Mouse (Mus musculus) liver, embryonic 16.5 days (tissue): ENCODE results near the gene Nmnat1. TPM values are rescaled to one million over a fixed set of nuclear protein-coding genes. Genes with fewer than 3 reads are reported as not detected.

Experiments
- ATAC-seq: fragments of 200-750 bp; cut with Nextera tagmentation; 2 replicates; pipeline ENCODE4 v1.8.0; 2017; ENCODE audit warnings: low read depth, mild to moderate bottlenecking, moderate number of reproducible peaks, moderate library complexity
- H3K27ac ChIP-seq: fragments of 300-500 bp; sonication (generic); 2 replicates; pipeline ENCODE4 v1.5.1; 2014; ENCODE audit warnings: mild to moderate bottlenecking, low read length
- H3K27me3 ChIP-seq: fragments of 300-500 bp; sonication (generic); 2 replicates; pipeline ENCODE4 v1.6.1; 2014; ENCODE audit warnings: low read depth, low read length, mixed read lengths; ENCODE audit not compliant: control insufficient read depth, insufficient read depth
- H3K36me3 ChIP-seq: fragments of 300-500 bp; sonication (generic); 2 replicates; pipeline ENCODE4 v1.6.1; 2014; ENCODE audit warnings: mild to moderate bottlenecking; ENCODE audit not compliant: control insufficient read depth, insufficient read depth
- H3K4me1 ChIP-seq: fragments of 300-500 bp; sonication (generic); 2 replicates; pipeline ENCODE4 v1.6.1; 2014; ENCODE audit warnings: low read depth, low read length, mixed read lengths; ENCODE audit not compliant: control insufficient read depth
- H3K4me2 ChIP-seq: fragments of 300-500 bp; sonication (generic); 2 replicates; pipeline ENCODE4 v1.6.1; 2014; ENCODE audit warnings: low read depth, low read length, mixed read lengths
- H3K4me3 ChIP-seq: fragments of 300-500 bp; sonication (generic); 2 replicates; pipeline ENCODE4 v1.5.1; 2014; ENCODE audit warnings: low read depth, mild to moderate bottlenecking, low read length
- H3K9ac ChIP-seq: fragments of 300-500 bp; sonication (generic); 2 replicates; pipeline ENCODE4 v1.6.1; 2014; ENCODE audit warnings: low read depth, low read length
- H3K9me3 ChIP-seq: fragments of 300-500 bp; sonication (generic); replicated peaks from 2 replicates; pipeline ENCODE4 v1.6.1; 2016; ENCODE audit warnings: low read length; ENCODE audit not compliant: control insufficient read depth
- WGBS: fragments of 180-500 bp; shearing (Covaris S2); extraction: QIAGEN DNeasy Blood & Tissue Kit; methylation state at CpG from one replicate; pipeline ENCODE4 v1.1.7; 2014; ENCODE audit not compliant: insufficient replicate concordance; 5-methylcytosine and 5-hydroxymethylcytosine counted together
- polyA plus RNA-seq: library from polyadenylated mRNA; unstranded; fragments of >200 nt; fragmentation: Nextera tagmentation; extraction: Ambion mirVana; gene quantifications from 2 replicates; pipeline ENCODE4 v1.2.1, GENCODE M21; 2015

Nmnat1 gene
- polyA plus RNA-seq, 1 experiment from 2014 or later, result 5.2 TPM

GRCm38 (mm10) chr4:149518351-149519220 lies 33.6 kb upstream of the Nmnat1 start:
- peaks cover 6% of the 10 kb centered on the region for H3K27me3 ChIP-seq
- peak overlapping the region; percentile 70 for H3K4me3 ChIP-seq
- H3K36me3 ChIP-seq, result no peaks in the 10 kb centered on the region
- H3K9me3 ChIP-seq, result no peaks in the 10 kb centered on the region
- no peak; the same call in 1 of the 2 replicates for ATAC-seq
- peaks cover 11% of the 10 kb centered on the region for H3K4me1 ChIP-seq
- 6% methylated on average over 45 of the region's 52 CpGs for WGBS
- peak overlapping the region; percentile 68 for H3K9ac ChIP-seq
- peak overlapping the region; percentile 91 for H3K4me2 ChIP-seq
- H3K27ac ChIP-seq, result no peak overlapping the region

GRCm38 (mm10) chr4:149517868-149518340 lies 32.9 kb upstream of the Nmnat1 start, which contains the start of gene Ctnnbip1:
TSS of gene Ctnnbip1 (plus strand) at chr4:149518236.
- ATAC-seq, result peak; percentile 96
- peak within 1 kb of the TSS; percentile 70 for H3K4me3 ChIP-seq
- no peak within 1 kb of the TSS for H3K27ac ChIP-seq
- H3K27me3 ChIP-seq, result peaks cover 6% of the 10 kb centered on the region
- H3K9me3 ChIP-seq, result no peaks in the 10 kb centered on the region
- H3K9ac ChIP-seq, result peak within 1 kb of the TSS; percentile 68
- H3K4me1 ChIP-seq, result peaks cover 11% of the 10 kb centered on the region
- WGBS, result under 1% methylated on average over 43 of the region's 46 CpGs
- H3K4me2 ChIP-seq, result peak within 1 kb of the TSS; percentile 91
- H3K36me3 ChIP-seq, result no peaks in the 10 kb centered on the region

DNA sequence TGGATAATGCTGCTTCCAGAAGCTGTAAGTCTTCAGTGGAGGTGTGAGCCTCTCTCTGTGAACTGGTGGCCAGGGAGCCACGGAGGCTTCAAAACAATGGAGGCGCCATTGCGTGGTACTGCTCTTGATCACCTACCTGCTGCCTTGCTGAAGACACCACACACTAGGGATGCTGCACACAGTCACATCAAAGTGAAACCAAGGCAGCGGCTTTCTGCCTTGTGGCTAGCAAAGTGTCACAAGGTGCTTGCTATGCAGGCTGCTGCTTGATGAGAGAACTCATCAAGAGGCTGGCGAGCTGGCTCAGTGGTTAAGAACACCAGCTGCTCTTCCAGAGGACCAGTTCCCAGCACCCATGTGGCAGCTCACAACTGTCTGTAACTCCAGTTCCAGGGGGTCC lies 30.7 kb upstream of the Nmnat1 start:
- H3K9ac ChIP-seq, result no peak overlapping the region
- H3K36me3 ChIP-seq, result no peaks in the 10 kb centered on the region
- no peak overlapping the region for H3K27ac ChIP-seq
- H3K4me1 ChIP-seq, result peaks cover 11% of the 10 kb centered on the region
- H3K9me3 ChIP-seq, result no peaks in the 10 kb centered on the region
- no peak for ATAC-seq
- H3K4me2 ChIP-seq, result no peak overlapping the region
- no peak overlapping the region for H3K4me3 ChIP-seq
- H3K27me3 ChIP-seq, result peaks cover 6% of the 10 kb centered on the region
- WGBS, result 76% methylated on average over 5 of the region's 5 CpGs

DNA sequence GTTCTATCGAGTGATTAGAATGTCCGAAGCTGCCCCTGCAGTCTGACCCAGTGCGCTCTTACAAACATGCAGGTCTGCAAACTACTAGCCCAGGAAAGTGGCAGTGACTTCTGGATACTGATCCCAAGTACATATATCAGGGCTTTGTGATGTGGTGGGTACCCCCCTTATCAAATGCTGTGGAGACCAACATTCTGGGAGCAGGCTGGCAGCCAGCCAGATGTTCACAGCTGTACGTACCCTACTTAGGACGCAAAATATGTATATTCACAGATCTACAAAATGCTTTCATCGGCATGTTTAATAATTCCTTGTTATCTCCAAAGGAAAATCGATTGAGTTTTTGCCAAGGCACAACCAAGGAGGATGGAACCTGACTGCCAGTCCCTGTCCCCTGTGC lies 27.1 kb upstream of the Nmnat1 start:
- WGBS, result 74% methylated on average over 7 of the region's 7 CpGs
- Histone ChIP-seq H3K27ac (no peak overlapping the region), H3K4me1 (no peaks in the 10 kb centered on the region), H3K9me3 (no peaks in the 10 kb centered on the region), H3K9ac (no peak overlapping the region), H3K4me3 (no peak overlapping the region), H3K27me3 (no peaks in the 10 kb centered on the region), H3K36me3 (no peaks in the 10 kb centered on the region), H3K4me2 (no peak overlapping the region)
- ATAC-seq, result no peak

- H3K9ac ChIP-seq, result no peak overlapping the region
- no peaks in the 10 kb centered on the region for H3K9me3 ChIP-seq
- ATAC-seq, result 0 out of 2 replicates have a peak, but pooled peaks have one; percentile 35
- no peaks in the 10 kb centered on the region for H3K36me3 ChIP-seq
- H3K27me3 ChIP-seq, result no peaks in the 10 kb centered on the region
- no peak overlapping the region for H3K4me2 ChIP-seq
- no peak overlapping the region for H3K27ac ChIP-seq
- H3K4me3 ChIP-seq, result no peak overlapping the region
- H3K4me1 ChIP-seq, result no peaks in the 10 kb centered on the region
- WGBS, result 36% methylated on average over 6 of the region's 6 CpGs
These were observed 26.2 kb upstream of the Nmnat1 start for GRCm38 (mm10) chr4:149511221-149511646.

DNA sequence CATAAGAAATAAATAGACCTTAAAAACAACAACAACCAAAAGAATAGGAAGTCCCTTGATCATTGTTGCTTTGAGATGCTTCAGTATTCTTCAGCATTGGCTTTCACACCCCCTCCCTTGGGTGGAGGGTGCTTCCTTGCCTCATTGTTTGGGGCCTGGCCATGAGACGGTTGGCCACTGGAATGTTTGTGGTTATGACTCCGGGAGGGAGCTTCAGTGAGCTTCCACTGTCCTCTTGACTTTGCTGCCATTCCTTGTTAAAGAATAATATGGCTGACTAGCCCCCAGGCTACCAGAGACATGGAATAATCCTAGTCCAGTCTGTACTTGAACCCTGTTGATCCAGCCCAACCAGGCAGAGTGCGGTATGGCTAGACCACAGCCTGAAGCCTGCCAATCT lies 21.9 kb upstream of the Nmnat1 start:
- no peak overlapping the region for H3K9ac ChIP-seq
- H3K27me3 ChIP-seq, result no peaks in the 10 kb centered on the region
- no peaks in the 10 kb centered on the region for H3K9me3 ChIP-seq
- no peaks in the 10 kb centered on the region for H3K4me1 ChIP-seq
- H3K27ac ChIP-seq, result no peak overlapping the region
- H3K4me3 ChIP-seq, result no peak overlapping the region
- H3K4me2 ChIP-seq, result no peak overlapping the region
- no peaks in the 10 kb centered on the region for H3K36me3 ChIP-seq
- WGBS, result 46% methylated on average over 3 of the region's 3 CpGs
- no peak for ATAC-seq

GRCm38 (mm10) chr4:149505261-149505967 lies 20.4 kb upstream of the Nmnat1 start:
- ATAC-seq, result no peak
- no peak overlapping the region for H3K27ac ChIP-seq
- H3K4me1 ChIP-seq, result no peaks in the 10 kb centered on the region
- no peak overlapping the region for H3K4me2 ChIP-seq
- H3K9me3 ChIP-seq, result no peaks in the 10 kb centered on the region
- H3K4me3 ChIP-seq, result no peak overlapping the region
- 63% methylated on average over 14 of the region's 15 CpGs for WGBS
- H3K36me3 ChIP-seq, result no peaks in the 10 kb centered on the region
- H3K27me3 ChIP-seq, result no peaks in the 10 kb centered on the region
- H3K9ac ChIP-seq, result no peak overlapping the region

GRCm38 (mm10) chr4:149504858-149505257 lies 19.9 kb upstream of the Nmnat1 start:
- H3K4me1 ChIP-seq, result no peaks in the 10 kb centered on the region
- 11% methylated on average over 3 of the region's 3 CpGs for WGBS
- H3K27me3 ChIP-seq, result no peaks in the 10 kb centered on the region
- H3K27ac ChIP-seq, result no peak overlapping the region
- ATAC-seq, result no peak
- H3K9ac ChIP-seq, result no peak overlapping the region
- no peaks in the 10 kb centered on the region for H3K36me3 ChIP-seq
- H3K4me3 ChIP-seq, result no peak overlapping the region
- H3K4me2 ChIP-seq, result no peak overlapping the region
- H3K9me3 ChIP-seq, result no peaks in the 10 kb centered on the region

- Histone ChIP-seq H3K4me3 (no peak overlapping the region), H3K9me3 (no peaks in the 10 kb centered on the region), H3K36me3 (no peaks in the 10 kb centered on the region), H3K27me3 (no peaks in the 10 kb centered on the region), H3K4me2 (no peak overlapping the region), H3K27ac (no peak overlapping the region), H3K9ac (no peak overlapping the region), H3K4me1 (no peaks in the 10 kb centered on the region)
- ATAC-seq, result no peak
- WGBS, result 68% methylated on average over 5 of the region's 5 CpGs
These were observed 19.4 kb upstream of the Nmnat1 start for GRCm38 (mm10) chr4:149504363-149504762.
